Mouse (Mus musculus): ENCODE measurements around the gene Rims3.

GRCm38 (mm10) chr4:120935006-120935405 lies 80.4 kb downstream of the Rims3 start:
- TF ChIP-seq CTCF (IDR thresholded peaks at IDR 0.05; ENCODE audit: low read depth, low read length) (no peak), TAL1 (conservative IDR thresholded peaks at IDR 0.05; ENCODE audit: low read depth, low read length) (no peak)
